Mouse (Mus musculus): ENCODE measurements at regions not wholly inside any gene's neighbourhood (a gene's known extent, or its start where the extent isn't known, plus 50 kb on each side); places are given as distances from the start of the nearest gene placed in this dataset.
A peak's percentile ranks its signal among the peaks of the same experiment; 100 is the strongest.

GRCm38 (mm10) chr8:34466786-34467364, 355.3 kb upstream of the Gm10131 start:
- no peak for DNase-seq (ENCODE audit: inconsistent age in 2 of 2, low spot score in 1 of 2)

GRCm38 (mm10) chr8:34465398-34465797, 353.9 kb upstream of the Gm10131 start:
- DNase-seq (ENCODE audit: inconsistent age in 2 of 2, low spot score in 1 of 2) = no peak

GRCm38 (mm10) chr8:34462262-34462661, 350.7 kb upstream of the Gm10131 start:
- no peak for DNase-seq (ENCODE audit: inconsistent age in 2 of 2, low spot score in 1 of 2)

- DNase-seq (ENCODE audit: inconsistent age in 2 of 2, low spot score in 1 of 2) = no peak
These were observed 346.8 kb upstream of the Gm10131 start for GRCm38 (mm10) chr8:34458300-34458699.

- no peak for DNase-seq (ENCODE audit: inconsistent age in 2 of 2, low spot score in 1 of 2)
These were observed 345.0 kb upstream of the Gm10131 start for GRCm38 (mm10) chr8:34456543-34456942.

GRCm38 (mm10) chr8:34455376-34455775, 343.8 kb upstream of the Gm10131 start:
- no peak for DNase-seq (ENCODE audit: inconsistent age in 2 of 2, low spot score in 1 of 2)

- no peak for DNase-seq (ENCODE audit: inconsistent age in 2 of 2, low spot score in 1 of 2)
These were observed 341.3 kb upstream of the Gm10131 start for GRCm38 (mm10) chr8:34452811-34453210.

GRCm38 (mm10) chr8:34451211-34452000, 339.9 kb upstream of the Gm10131 start:
- no peak for DNase-seq (ENCODE audit: inconsistent age in 2 of 2, low spot score in 1 of 2)

GRCm38 (mm10) chr8:34449391-34450044, 338.0 kb upstream of the Gm10131 start:
- DNase-seq (ENCODE audit: inconsistent age in 2 of 2, low spot score in 1 of 2) = no peak

GRCm38 (mm10) chr8:34447880-34448830, 336.6 kb upstream of the Gm10131 start:
- peak in 1 of 2 experiments; percentile 29 for DNase-seq (ENCODE audit: inconsistent age in 2 of 2, low spot score in 1 of 2)

- no peak for DNase-seq (ENCODE audit: inconsistent age in 2 of 2, low spot score in 1 of 2)
These were observed 331.2 kb upstream of the Gm10131 start for GRCm38 (mm10) chr8:34442688-34443087.

- DNase-seq (ENCODE audit: inconsistent age in 2 of 2, low spot score in 1 of 2) = no peak
These were observed 330.2 kb upstream of the Gm10131 start for GRCm38 (mm10) chr8:34441756-34442155.

GRCm38 (mm10) chr8:34440771-34441170, 329.2 kb upstream of the Gm10131 start:
- DNase-seq (ENCODE audit: inconsistent age in 2 of 2, low spot score in 1 of 2) = no peak

GRCm38 (mm10) chr8:34438771-34439170, 327.2 kb upstream of the Gm10131 start:
- DNase-seq (ENCODE audit: inconsistent age in 2 of 2, low spot score in 1 of 2) = no peak

- no peak for DNase-seq (ENCODE audit: inconsistent age in 2 of 2, low spot score in 1 of 2)
These were observed 320.4 kb upstream of the Gm10131 start for GRCm38 (mm10) chr8:34431985-34432384.

GRCm38 (mm10) chr8:34429231-34429630, 317.7 kb upstream of the Gm10131 start:
- no peak for DNase-seq (ENCODE audit: inconsistent age in 2 of 2, low spot score in 1 of 2)

- no peak for DNase-seq (ENCODE audit: inconsistent age in 2 of 2, low spot score in 1 of 2)
These were observed 290.0 kb upstream of the Gm10131 start for GRCm38 (mm10) chr8:34401571-34401970.

GRCm38 (mm10) chr8:34398914-34399813, 287.6 kb upstream of the Gm10131 start:
- no peak for DNase-seq (ENCODE audit: inconsistent age in 2 of 2, low spot score in 1 of 2)

- peak in 1 of 2 experiments; percentile 35 for DNase-seq (ENCODE audit: inconsistent age in 2 of 2, low spot score in 1 of 2)
These were observed 286.3 kb upstream of the Gm10131 start for GRCm38 (mm10) chr8:34397583-34398411.
